Mouse (Mus musculus) gastrocnemius, postnatal 25 days (tissue): Measurements from ENCODE around the gene Trim23. TPM values are rescaled to one million over a fixed set of nuclear protein-coding genes. Genes with fewer than 3 reads are reported as not detected.
A peak's percentile ranks its signal among the peaks of the same experiment; 100 is the strongest.
"Not testable (repeated sequence)": the region's sequence is repeated elsewhere in the genome, so short reads cannot be mapped to it uniquely, and the experiment has no call there.

Experiments
- DNase-seq: peaks from one replicate; pipeline ENCODE4 v3.0.0; 2022
- long read RNA-seq, 2 experiments: library from polyadenylated mRNA; stranded (forward); transcript quantifications; one replicate each; pipeline ENCODE4 v2.0.0; 2021
- total RNA-seq, 2 experiments: library from RNA; stranded (reverse); gene quantifications; 1 replicate in 1 of 2; 2 replicates in 1 of 2; pipeline ENCODE4 v1.2.3; 2021

Gene Trim23
- 10 to 100 TPM; 18.9 to 19.8 TPM for total RNA-seq
- long read RNA-seq, experiment 1, transcript Trim23-201 (11 exons, 3,416 nt) = major isoform, 6 of 9 reads
- long read RNA-seq, experiment 1, partial matches to known transcripts = 1 of 9 reads
- long read RNA-seq, experiment 1, other reads (novel, unspliced or antisense) = 2 of 9 reads
- long read RNA-seq, experiment 2, transcript Trim23-201 (11 exons, 3,416 nt) = major isoform, 11 of 13 reads
- long read RNA-seq, experiment 2, partial matches to known transcripts = 1 of 13 reads
- long read RNA-seq, experiment 2, other reads (novel, unspliced or antisense) = 1 of 13 reads

DNA sequence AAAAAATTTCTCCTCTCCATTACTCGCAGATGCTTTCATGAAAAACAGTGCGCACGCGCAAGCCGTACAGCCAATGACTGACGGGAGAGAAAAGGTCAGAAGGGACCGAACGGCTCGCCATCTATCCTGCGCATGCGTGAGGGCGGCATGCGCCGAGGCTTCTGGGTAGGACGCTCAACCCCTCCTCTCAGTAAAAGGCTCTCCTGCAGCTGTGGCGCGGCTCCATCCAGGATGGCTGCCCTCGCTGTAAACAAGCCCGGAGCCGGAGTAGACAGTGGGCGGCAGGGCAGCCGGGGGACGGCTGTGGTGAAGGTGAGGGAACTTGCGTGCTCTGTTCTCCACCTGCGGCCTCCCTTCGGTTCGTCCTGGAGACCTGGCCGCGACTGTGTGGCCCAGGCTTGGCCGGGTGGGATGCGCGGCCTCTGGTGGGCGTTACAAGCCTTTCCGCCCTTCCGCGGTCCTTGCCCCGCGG is at the start of gene Trim23:
Gene Trim23 (plus strand): TSS at position 148 of the 472 bp plus-strand sequence.
- DNase-seq = peak; percentile 97

DNA sequence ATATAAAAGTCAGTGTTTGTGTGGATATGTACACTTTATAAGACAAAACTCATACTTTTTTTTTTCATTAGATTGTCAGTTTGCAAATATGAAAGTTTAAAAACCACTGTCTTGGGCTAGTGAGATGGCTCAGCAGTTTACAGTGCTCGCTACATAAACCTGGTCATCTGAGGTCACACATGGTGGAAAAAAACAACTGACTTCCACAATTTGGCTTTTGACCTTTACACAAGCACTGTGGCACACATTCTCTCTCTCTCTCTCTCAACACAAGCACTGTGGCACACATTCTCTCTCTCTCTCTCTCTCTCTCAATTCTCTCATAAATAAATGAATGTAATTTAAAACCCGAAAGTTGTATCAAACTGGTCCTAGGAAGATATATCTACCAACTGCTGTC is 46.0 kb upstream of the Trim23 start:
- no peak for DNase-seq

DNA sequence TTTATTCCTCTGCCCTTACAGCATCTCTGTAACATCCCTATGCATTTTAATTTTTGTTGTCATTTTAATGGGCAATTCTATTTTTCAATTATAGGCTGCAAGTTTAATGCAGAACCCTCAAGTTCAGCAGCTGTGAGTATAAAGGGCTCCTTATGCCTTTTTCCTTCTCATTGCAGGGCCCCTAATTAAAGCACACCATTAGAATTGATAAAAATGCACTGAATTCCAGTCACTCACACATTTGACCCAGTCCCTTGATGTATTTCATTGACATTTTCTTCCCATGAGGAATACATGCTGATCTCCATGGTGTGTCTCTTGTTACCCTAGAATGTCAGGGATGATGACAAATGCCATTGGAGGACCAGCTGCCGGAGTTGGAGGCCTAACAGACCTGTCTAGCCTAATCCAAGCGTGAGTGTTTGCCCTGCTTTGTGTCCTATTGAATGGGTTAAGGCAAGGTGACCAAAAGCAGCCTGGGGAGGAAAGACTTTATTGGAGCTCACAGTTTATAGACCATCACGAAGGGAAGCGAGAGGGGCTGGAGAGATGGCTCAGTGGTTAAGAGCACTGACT is 44.0 kb upstream of the Trim23 start:
- no peak for DNase-seq

DNA sequence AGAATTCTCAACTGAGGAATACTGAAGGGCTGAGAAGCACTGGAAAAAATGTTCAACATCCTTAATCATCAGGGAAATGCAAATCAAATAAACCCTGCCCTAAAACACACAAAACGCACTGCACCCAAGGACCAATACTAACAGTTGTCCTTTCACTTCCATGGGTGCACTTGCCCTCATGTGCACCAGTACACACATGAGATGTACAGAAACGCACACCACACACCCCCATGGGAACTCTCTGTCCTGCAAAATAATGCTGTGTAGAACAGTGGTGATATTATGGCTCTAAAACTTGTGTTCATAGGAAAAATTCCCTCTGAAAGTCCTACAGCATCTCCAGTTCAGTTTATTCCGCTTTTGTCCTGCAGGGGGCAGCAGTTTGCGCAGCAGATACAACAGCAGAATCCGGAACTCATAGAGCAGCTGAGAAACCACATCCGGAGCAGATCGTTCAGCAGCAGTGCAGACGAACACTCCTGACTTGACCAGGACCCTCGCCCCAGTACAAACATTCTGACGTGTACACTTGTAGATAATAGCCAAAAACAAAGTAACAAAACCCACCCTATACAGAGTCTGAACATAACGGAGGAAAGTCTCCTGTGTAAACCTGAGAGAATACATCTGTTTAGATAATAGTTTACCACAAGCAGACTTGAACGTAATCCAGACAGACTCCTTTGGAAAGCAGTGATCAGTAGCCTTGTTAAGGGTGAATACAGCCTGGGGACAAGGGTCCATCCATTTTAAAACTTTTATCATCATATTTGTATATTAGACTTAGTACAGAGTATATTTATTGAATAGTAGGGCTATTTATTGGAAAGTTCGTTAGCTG is 39.0 kb upstream of the Trim23 start:
- DNase-seq = peak; percentile 57

DNA sequence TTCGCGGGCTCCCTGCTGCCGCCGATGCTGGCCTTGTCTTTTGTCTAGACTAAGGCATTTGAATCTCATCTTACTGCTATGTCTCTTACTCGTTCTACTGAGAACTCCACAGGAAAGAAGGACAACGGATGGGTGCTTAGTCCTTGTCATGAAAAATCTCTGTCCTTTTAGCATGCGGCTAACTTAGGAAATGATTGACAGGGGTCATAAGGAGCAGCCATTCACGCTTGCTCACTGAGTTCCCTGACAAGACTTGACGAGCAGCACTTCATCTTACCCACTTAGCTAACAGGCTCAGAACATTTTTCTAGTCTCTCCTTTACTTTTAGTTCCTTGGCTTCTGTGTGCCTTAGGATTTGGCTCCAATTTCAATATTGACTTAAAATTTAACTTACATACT is 33.7 kb upstream of the Trim23 start:
- DNase-seq = no peak

DNA sequence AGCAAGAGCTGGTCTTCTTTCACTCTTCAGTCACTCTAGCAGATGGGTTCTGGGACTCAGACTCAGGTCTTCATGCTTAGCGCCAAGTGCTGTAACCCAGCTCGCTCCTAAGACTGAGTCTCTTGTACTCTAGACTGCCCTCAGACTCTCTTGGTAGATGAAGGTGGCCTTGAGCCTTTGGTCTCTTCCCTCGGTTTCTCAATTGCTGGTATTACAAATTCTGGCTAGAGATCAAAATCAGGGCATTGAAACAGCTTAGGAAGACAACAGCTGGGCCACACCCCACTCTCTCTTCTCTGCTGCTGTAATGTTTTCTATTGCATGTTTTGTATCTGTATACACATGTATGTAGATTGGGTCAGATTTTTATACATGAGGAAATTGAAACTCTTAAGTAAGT is 33.0 kb upstream of the Trim23 start:
- no peak for DNase-seq

DNA sequence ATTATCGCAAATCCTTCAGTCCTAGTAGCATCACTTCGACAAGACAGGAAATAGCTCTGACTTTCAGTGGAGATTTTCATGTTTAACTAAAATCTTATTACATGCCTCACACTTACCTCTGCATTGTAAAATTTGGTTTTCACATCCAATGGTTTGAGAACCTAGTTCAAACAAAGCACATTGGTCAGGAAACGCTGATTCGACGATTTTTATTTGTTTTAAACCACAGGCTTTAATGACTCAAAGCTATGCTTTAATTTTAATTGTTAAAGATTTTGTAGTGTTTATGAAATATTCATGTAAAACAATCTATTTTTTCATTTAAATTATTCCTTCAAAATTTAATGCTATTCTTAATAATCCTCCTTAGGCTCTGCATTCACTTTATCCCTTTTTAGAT is 24.4 kb upstream of the Trim23 start:
- no peak for DNase-seq

DNA sequence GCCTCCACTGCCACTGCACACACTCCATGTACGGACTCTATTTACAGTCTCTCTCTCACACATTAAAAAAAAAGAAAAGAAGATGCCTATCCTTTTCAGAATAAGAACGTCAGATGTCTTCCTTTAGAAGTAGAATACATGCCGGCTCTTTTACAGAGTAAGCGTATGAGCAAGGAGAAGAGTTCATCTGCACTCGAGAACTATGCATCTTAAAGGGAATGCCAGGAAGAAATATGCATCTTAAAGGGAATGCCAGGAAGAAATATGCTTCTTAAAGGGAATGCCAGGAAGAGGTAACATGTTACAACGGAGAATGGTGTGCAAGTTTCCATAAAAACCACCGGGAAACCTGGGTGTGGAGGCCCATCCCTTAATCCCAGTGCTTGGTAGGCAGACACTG is 23.5 kb upstream of the Trim23 start:
- DNase-seq = no peak

DNA sequence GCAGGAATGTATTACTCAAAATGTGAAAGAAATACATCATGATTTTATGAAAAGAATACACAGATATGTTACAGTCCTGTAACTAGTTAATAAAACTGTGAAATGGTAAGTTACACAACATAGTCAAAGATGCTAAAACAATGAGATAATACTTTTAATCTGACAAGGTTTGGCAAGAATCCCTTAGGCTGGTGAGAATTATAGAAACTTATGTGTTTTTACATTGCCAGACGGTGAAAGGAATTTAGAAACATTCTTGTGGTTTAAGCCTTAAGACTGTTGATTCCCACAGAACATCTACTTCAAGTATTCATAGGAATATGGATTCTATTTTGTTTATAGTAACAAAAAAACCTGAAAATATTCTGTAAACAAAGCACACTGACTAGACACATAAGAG is 22.9 kb upstream of the Trim23 start:
- no peak for DNase-seq

DNA sequence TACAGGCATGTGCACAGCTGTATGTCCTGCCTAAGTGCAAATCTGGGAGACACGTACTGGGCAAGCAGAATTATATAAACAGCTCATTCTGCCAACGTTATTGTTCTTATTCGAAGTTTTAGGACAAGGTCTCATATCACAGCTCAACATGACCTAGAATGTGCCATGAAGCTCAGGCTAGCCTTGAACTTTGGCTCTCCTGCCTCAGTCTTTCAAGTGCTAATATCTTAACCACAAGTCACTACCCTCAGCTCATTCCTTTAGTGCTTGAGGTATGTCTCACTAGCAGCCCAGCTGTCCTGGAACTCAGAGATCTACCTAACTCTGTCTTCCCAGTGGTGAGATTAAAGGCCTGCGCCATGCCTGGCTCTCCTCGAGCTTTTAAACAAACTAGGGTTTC is 6.9 kb upstream of the Trim23 start:
- DNase-seq = no peak

DNA sequence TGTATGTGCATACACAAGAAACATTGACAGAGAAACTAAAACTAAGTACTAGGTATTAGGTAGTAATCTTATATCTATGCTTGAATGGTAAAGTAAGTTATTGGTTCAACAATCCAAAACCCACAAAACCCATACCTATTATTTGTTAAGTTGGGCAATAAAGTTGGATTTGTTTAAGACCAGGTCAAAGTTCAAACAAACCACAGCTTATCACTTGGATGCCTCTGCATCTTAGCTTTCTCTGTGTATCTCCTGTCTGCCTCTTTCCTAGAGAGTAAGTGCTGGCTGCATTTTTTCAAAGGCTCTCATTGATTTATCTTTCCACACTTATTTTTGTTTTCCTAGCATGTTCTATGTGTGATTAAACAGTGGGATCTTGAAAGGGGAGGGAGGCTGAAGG is 6.1 kb upstream of the Trim23 start:
- no peak for DNase-seq

DNA sequence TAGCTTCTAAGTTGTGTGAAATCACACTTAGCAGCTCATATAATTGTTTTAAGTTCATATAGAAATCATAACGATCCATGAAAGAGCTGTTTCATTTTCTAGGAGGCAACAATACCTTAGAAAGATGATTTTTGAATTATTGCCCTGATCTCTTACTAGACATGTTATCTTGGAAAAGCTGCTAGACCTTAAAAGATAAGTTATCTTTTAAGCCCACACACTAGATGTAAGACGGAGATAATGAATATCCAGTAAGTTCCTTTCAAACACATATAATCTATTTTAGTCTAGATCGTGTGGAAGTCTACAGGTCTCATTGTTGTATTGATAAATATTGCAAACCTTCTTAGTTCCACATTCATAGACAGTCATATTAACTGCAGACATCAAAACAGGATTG is 1.7 kb upstream of the Trim23 start:
- DNase-seq = no peak

DNA sequence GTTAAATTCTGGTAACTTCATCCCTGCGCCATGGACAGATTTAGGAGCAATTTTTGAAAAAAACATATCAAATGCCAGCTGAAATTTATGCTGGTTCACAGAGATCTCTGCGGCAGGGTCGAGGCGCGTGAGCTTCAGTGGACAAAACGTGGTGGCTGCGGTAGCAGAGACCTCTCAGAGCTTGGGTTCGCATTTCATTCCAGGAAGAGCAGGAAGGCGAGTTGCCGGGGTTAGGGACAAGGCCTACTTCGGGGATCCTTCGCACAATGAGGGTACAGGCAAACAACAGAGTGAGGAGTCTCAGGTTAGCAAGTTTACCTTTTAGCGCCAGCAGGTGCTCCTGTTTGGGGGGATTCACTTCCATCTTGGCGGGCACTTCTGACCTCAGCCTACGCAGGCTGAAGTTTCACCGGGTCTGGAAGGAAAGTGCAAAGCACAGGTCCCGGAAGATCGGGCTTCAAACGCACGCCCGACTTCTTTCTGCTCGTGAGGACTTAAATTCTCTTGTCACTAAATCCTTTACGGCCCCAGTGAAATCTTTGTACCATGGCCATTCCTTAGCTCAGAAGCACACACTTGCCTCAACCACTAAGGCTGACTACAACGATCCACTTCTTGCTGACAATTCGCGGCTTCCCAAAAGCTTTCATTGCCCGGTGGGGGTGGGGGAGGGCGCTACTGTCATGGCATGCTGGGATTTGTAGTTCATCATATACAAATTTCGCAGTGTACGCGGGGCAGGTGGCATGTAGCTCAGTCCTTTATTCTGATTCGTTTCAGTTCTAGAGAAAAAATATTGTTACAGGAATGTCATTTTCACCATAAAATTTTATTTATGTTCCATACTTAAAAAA is 574 bp upstream of the Trim23 start, which contains the start of gene Trappc13:
Gene Trappc13 (minus strand): TSS at position 674 of the 854 bp plus-strand sequence.
- DNase-seq = peak; percentile 78

DNA sequence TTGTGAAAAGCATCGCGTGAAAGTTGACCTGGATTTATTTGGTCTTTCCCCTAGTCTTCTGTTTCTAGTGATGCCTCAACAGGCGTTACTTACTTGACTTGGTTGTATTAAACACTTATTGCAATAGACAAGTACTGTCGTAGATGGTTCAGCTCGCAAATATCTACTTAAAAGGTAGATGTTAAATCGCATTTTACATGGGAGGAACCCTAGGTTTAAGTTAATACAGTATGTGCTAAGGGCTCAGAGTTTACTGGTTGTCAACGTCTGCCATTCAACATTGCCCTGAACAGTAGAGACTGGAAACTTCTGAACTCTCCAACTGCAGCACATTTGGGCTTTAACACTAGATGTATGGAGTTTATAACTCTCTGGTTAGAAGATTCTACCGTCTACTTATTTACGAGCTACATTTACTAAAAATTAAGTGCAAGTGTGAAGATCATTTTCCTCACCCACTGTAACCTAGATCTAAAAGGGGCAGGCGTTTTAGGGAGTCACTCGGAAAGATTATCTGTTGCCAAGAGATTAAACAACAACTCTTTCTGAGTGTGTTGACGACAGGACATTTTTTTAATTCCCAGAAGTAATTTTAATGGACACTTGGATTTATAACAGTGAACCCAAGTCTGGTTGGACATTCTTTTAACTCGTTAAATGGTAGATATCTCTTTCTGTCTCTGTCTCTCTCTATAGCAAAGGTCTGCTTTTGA is 735 bp downstream of the Trim23 start:
- no peak for DNase-seq

DNA sequence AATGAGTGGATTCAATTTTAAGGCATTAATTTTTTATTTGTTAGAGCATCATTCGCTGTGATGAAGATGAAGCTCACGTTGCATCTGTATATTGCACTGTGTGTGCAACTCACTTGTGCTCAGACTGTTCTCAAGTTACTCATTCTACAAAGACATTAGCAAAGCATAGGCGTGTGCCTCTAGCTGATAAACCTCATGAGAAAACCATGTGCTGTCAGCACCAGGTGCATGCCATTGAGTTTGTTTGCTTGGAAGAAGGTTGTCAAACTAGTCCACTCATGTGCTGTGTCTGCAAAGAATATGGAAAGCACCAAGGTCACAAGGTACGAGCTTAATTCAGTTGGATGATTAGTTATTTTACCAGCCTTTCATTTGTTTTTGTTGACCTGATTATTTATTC is 8.8 kb downstream of the Trim23 start:
- DNase-seq = no peak

DNA sequence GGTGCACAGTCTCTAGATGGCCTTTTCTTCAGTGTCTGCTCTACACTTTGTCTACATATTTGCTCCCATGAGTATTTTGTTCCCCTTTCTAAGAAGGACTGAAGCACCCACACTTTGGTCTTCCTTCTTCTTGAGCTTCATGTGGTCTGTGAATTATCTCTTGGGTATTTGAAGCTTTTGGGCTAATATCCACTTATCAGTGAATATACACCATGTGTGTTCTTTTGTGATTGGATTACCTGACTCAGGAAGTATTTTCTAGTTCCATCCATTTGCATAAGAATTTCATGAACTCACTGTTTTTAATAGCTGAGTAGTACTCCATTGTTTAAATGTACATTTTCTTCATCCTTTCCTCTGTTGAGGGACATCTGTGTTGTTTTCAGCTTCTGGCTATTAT is 17.3 kb downstream of the Trim23 start:
- DNase-seq = not testable (repeated sequence)

DNA sequence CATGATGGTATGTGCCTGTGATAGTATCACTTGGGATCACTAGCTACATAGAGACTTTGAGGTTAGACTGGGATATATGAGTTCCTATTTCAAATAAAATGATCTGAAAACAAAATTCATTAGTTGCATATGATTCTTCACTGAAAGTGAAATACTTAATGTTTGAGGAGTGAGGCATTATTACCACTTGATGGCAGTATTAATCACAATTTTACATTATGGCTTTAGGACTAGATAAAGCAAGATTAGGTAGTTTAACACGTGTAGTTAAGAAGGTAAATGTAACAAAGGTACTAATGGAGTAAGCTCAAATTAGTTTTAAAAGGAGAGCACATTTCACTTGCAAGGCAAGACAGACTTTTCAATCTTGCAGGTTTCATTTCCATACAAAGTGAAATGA is 25.7 kb downstream of the Trim23 start:
- no peak for DNase-seq

DNA sequence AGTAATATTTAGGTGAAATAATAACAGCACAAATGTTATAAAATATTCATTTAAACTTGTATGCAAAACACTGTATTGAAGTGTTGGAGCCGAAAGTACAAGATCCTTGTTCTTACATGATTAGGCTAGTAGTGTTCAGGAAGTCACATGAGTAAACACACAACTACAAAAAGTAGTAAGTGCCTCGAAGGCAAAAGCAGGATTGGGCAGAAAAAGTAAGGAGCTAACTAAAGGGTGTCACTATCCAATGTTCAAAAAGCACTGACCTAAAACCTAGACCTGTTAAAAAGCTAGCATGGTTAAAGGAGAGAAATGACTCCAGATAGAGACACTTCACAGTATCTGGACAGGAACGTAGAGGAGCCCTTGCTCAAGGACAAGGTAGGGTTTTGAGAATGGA is 48.9 kb downstream of the Trim23 start:
- no peak for DNase-seq

DNA sequence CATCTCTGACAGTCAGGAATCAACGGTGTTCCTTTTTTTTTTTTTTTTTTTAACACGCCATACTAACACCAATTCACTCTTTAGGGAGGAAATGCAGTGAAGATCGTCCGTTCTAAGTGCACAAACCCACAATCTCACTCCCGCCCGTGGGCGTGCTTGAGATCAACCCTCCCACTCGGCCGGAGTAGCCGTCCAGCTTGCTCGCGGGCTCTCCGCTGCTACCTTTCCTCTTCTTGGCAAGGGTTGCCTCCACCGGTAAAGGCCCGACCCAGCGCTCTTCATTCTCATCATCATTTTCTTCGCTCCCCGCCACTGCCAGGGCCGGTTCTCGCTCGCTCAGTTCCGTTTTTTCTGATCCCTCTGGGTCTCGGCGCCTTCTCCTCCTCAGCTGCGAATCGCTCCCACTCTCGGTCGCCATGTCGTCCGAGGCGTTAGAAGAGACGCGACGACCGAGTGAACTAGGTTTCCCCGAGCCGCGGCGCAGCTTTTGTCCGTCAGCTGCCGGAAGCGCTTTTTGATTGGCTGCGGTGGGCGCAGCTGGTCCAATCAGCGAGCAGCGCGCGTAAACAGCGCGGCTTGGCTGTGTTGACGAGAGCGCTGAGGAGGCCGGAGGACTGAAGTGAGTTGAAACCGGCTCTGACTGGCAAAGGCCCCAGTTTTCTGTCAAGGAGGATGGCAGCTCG is 49.9 kb downstream of the Trim23 start, which contains the start of the genes Cenpk and Ppwd1:
Gene Cenpk (plus strand): TSS at position 228 of the 683 bp plus-strand sequence.
Gene Ppwd1 (minus strand): TSS at position 460 of the 683 bp plus-strand sequence.
- peak; percentile 95 for DNase-seq

DNA sequence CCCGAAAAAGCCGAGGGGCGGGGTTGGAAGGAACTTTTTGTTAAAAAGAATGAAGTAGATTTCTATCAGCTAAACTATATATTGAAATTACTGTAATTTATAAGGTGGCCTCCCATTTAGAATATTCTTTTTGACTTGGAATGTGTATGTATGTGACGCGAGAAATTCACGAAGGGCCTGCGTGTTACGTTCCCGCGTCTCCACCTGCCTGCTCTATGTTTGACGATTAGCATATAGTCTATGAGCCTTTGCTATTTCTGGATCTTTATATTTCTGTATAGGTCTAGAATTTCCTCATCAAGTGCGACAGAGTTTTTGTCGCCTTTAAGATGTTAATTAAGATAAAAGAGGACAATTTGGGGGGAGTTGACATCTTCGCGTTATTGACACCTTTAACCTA is 50.6 kb downstream of the Trim23 start:
- no peak for DNase-seq
